Mouse (Mus musculus) lung, embryonic 14.5 days (tissue): ENCODE data around the gene Ugcg. TPM values are rescaled to one million over a fixed set of nuclear protein-coding genes. Genes with fewer than 3 reads are reported as not detected.
"Not testable (repeated sequence)": the region's sequence is repeated elsewhere in the genome, so short reads cannot be mapped to it uniquely, and the experiment has no call there.

Experiments used
- ATAC-seq: fragments of 200-750 bp; cut with Nextera tagmentation; 2 replicates; pipeline ENCODE4 v1.8.0; 2017; ENCODE audit warnings: mild to moderate bottlenecking, moderate TSS enrichment, moderate library complexity; ENCODE audit not compliant: insufficient read depth
- DNase-seq: peaks from one replicate; pipeline ENCODE4 v3.0.0-alpha.2; 2015
- H3K27ac ChIP-seq: fragments of 300-500 bp; sonication (generic); 2 replicates; pipeline ENCODE4 v1.5.1; 2014; ENCODE audit warnings: low read depth, mild to moderate bottlenecking, moderate library complexity
- H3K27me3 ChIP-seq: fragments of 300-500 bp; sonication (generic); 2 replicates; pipeline ENCODE4 v1.6.1; 2014; ENCODE audit warnings: low read length, control low read depth; ENCODE audit not compliant: insufficient read depth
- H3K36me3 ChIP-seq: fragments of 300-500 bp; sonication (generic); 2 replicates; pipeline ENCODE4 v1.6.1; 2014; ENCODE audit warnings: control low read depth; ENCODE audit not compliant: insufficient read depth
- H3K4me1 ChIP-seq: fragments of 300-500 bp; sonication (generic); 2 replicates; pipeline ENCODE4 v1.6.1; 2014; ENCODE audit warnings: antibody characterized with exemption, control low read depth; ENCODE audit not compliant: insufficient read depth
- H3K4me2 ChIP-seq: fragments of 300-500 bp; sonication (generic); 2 replicates; pipeline ENCODE4 v1.6.1; 2014; ENCODE audit warnings: mild to moderate bottlenecking
- H3K4me3 ChIP-seq: fragments of 300-500 bp; sonication (generic); 2 replicates; pipeline ENCODE4 v1.5.1; 2014; ENCODE audit warnings: low read depth, low read length
- H3K9ac ChIP-seq: fragments of 300-500 bp; sonication (generic); 2 replicates; pipeline ENCODE4 v1.6.1; 2014
- H3K9me3 ChIP-seq: fragments of 300-500 bp; sonication (generic); 2 replicates; pipeline ENCODE4 v1.6.1; 2016; ENCODE audit warnings: low read depth, low read length, control low read depth
- CTCF ChIP-seq: IDR thresholded peaks from 2 replicates; pipeline ENCODE4 v1.5.1; 2016; ENCODE audit warnings: antibody characterized with exemption, low read depth
- WGBS: fragments of 180-500 bp; shearing (Covaris S2); extraction: QIAGEN DNeasy Blood & Tissue Kit; methylation state at CpG from one replicate; pipeline ENCODE4 v1.1.7; 2014; 5-methylcytosine and 5-hydroxymethylcytosine counted together
- polyA plus RNA-seq: library from polyadenylated mRNA; unstranded; fragments of >200 nt; fragmentation: Nextera tagmentation; extraction: Ambion mirVana; gene quantifications from 2 replicates; pipeline ENCODE4 v1.2.1, GENCODE M21; 2014

Ugcg gene
- polyA plus RNA-seq, 1 experiment from 2014 or later = 13.8 TPM

- Histone ChIP-seq H3K27ac (no peak overlapping the region), H3K36me3 (no peaks in the 10 kb centered on the region), H3K9me3 (no peaks in the 10 kb centered on the region), H3K27me3 (no peaks in the 10 kb centered on the region), H3K4me3 (no peak overlapping the region), H3K4me1 (no peaks in the 10 kb centered on the region), H3K9ac (no peak overlapping the region), H3K4me2 (no peak overlapping the region)
- WGBS = 63% methylated on average over 2 of the region's 2 CpGs
- TF ChIP-seq CTCF = no peak
- ATAC-seq (no peak), DNase-seq (no peak)
Observed at GRCm38 (mm10) chr4:59258771-59259170, 69.7 kb downstream of the Ugcg start.

DNA sequence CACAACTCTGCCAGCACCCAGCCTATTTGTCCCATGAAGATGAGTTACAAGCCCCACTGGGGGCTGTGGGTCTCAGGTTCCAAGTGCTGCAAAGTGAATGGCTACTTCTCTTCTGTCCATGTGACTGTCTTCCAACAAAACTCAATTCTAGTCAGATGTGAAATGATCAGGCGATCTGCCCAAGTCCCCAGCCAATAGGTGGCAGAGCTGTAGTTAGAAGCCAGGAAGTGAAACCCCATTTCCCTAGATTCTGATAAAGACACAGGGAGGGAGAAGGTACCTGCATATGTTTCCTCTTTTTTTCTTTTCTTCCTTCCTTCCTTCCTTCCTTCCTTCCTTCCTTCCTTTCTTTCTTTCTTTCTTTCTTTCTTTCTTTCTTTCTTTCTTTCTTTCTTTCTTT is 70.7 kb downstream of the Ugcg start:
- WGBS = 86% methylated on average over 1 of the region's 1 CpGs
- H3K27me3 ChIP-seq = no peaks in the 10 kb centered on the region
- H3K27ac ChIP-seq = no peak overlapping the region
- no peak for TF ChIP-seq CTCF
- ATAC-seq (no peak), DNase-seq (no peak)
- no peaks in the 10 kb centered on the region for H3K4me1 ChIP-seq
- H3K4me2 ChIP-seq = no peak overlapping the region
- H3K9ac ChIP-seq = no peak overlapping the region
- H3K36me3 ChIP-seq = no peaks in the 10 kb centered on the region
- H3K4me3 ChIP-seq = no peak overlapping the region
- H3K9me3 ChIP-seq = no peaks in the 10 kb centered on the region

- WGBS = 80% methylated on average over 13 of the region's 13 CpGs
- Histone ChIP-seq H3K27me3 (no peaks in the 10 kb centered on the region), H3K9ac (no peak overlapping the region), H3K9me3 (no peaks in the 10 kb centered on the region), H3K4me2 (no peak overlapping the region), H3K4me3 (no peak overlapping the region), H3K27ac (no peak overlapping the region), H3K36me3 (no peaks in the 10 kb centered on the region), H3K4me1 (no peaks in the 10 kb centered on the region)
- no peak for TF ChIP-seq CTCF
- ATAC-seq (no peak), DNase-seq (no peak)
Observed at GRCm38 (mm10) chr4:59260871-59261515, 71.9 kb downstream of the Ugcg start.

- H3K4me3 ChIP-seq, H3K4me2 ChIP-seq, H3K36me3 ChIP-seq, H3K27me3 ChIP-seq, H3K27ac ChIP-seq, H3K4me1 ChIP-seq, H3K9ac ChIP-seq, ATAC-seq, DNase-seq, H3K9me3 ChIP-seq: not testable (repeated sequence)
- WGBS = 88% methylated on average over 10 of the region's 10 CpGs
Observed at GRCm38 (mm10) chr4:59261582-59261981, 72.5 kb downstream of the Ugcg start.

DNA sequence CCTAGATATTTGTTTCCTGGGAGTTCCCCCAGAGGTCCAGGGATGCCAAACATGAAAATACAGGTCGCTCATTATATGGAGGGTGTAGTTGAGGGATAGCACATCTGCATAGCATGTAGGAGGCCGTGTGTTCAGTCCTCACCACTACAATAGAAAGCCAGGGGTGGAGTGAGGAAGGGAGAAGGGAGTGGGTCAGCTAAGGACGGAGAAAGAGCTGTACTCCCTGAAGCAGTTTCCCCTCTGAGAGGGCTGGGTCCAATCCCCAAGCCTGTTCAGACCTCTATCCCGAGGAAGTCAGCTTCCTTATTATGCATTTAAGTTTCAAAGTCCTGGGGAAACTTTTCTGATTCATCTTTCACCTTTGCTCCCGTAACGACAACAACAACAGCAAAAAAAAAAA is 73.1 kb downstream of the Ugcg start:
- Histone ChIP-seq H3K4me3 (no peak overlapping the region), H3K27me3 (no peaks in the 10 kb centered on the region), H3K4me2 (no peak overlapping the region), H3K9ac (no peak overlapping the region), H3K9me3 (no peaks in the 10 kb centered on the region), H3K27ac (no peak overlapping the region), H3K4me1 (no peaks in the 10 kb centered on the region), H3K36me3 (no peaks in the 10 kb centered on the region)
- WGBS = 68% methylated on average over 6 of the region's 6 CpGs
- TF ChIP-seq CTCF = no peak
- DNase-seq (no peak), ATAC-seq (no peak)

GRCm38 (mm10) chr4:59263418-59263817 is 74.4 kb downstream of the Ugcg start:
- Histone ChIP-seq H3K9me3 (no peaks in the 10 kb centered on the region), H3K4me3 (no peak overlapping the region), H3K9ac (no peak overlapping the region), H3K27ac (no peak overlapping the region), H3K4me1 (no peaks in the 10 kb centered on the region), H3K27me3 (no peaks in the 10 kb centered on the region), H3K4me2 (no peak overlapping the region), H3K36me3 (no peaks in the 10 kb centered on the region)
- DNase-seq (no peak), ATAC-seq (no peak)
- TF ChIP-seq CTCF = no peak
- WGBS = 79% methylated on average over 2 of the region's 2 CpGs

- Histone ChIP-seq H3K9ac (no peak overlapping the region), H3K4me1 (no peaks in the 10 kb centered on the region), H3K4me3 (no peak overlapping the region), H3K36me3 (no peaks in the 10 kb centered on the region), H3K27ac (no peak overlapping the region), H3K9me3 (no peaks in the 10 kb centered on the region), H3K4me2 (no peak overlapping the region), H3K27me3 (no peaks in the 10 kb centered on the region)
- ATAC-seq = no peak
- no peak for TF ChIP-seq CTCF
- DNase-seq = no peak
- 53% methylated on average over 7 of the region's 7 CpGs for WGBS
Observed at GRCm38 (mm10) chr4:59264611-59265095, 75.6 kb downstream of the Ugcg start.

- Histone ChIP-seq H3K9ac (no peak overlapping the region), H3K36me3 (no peaks in the 10 kb centered on the region), H3K4me3 (no peak overlapping the region), H3K27me3 (no peaks in the 10 kb centered on the region), H3K4me2 (no peak overlapping the region), H3K4me1 (no peaks in the 10 kb centered on the region), H3K27ac (no peak overlapping the region), H3K9me3 (no peaks in the 10 kb centered on the region)
- 83% methylated on average over 5 of the region's 5 CpGs for WGBS
- no peak for TF ChIP-seq CTCF
- ATAC-seq (no peak), DNase-seq (no peak)
Observed at GRCm38 (mm10) chr4:59265182-59265581, 76.1 kb downstream of the Ugcg start.
